Comparison of ENCODE assay signal across 23 mouse cellular contexts in the genomic region with DNA sequence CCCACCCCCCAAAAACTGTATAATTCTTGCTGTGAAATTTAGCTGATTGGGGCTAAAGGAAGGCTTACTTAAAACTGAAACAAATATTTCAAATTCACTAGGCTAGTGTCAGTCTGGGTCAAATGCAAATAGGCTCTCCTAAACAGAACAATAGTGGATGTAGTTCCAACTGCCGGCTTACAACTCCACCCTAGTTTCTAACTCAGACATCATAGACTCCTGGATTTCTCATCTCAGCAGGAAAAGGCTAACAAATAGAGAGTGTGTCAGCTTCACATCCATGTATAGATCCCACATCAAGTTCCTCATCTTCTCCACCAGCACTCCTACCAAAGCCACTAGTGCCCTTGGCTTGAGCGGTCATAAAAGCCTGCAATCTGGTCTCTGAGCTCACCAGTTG.
"Had no signal": no experiment of that assay in that cellular context is flagged by ENCODE, and none has a peak within 500 bp of the region (broad histone marks: within the 10 kb centered on the region; RNA-seq: fewer than 3 reads in every experiment).

No protein-coding gene starts in this region.

- DNase-seq: kidney, postnatal 25 days; layer of hippocampus, postnatal 36 days; liver, postnatal 0 days; lung, postnatal 10 days; lung, postnatal 4 days; right cerebral cortex, adult 18-20 months; right cerebral cortex, postnatal 14 days; right cerebral cortex, postnatal 4 days; thymus, adult 2 months; thymus, postnatal 14 days; thymus, postnatal 4 days had no signal

- H3K36me3 ChIP-seq: limb, embryonic 12.5 days; limb, embryonic 15.5 days; lung, embryonic 15.5 days; midbrain, embryonic 12.5 days; midbrain, embryonic 15.5 days; neural tube, embryonic 12.5 days; neural tube, embryonic 15.5 days had no signal

- ATAC-seq: liver, postnatal 0 days; midbrain, embryonic 15.5 days had no signal

- H3K4me2 ChIP-seq: limb, embryonic 12.5 days; limb, embryonic 15.5 days; liver, embryonic 11.5 days; lung, embryonic 15.5 days; midbrain, embryonic 12.5 days; midbrain, embryonic 15.5 days; neural tube, embryonic 12.5 days; neural tube, embryonic 15.5 days had no signal

- H3K9ac ChIP-seq: limb, embryonic 12.5 days; limb, embryonic 15.5 days; liver, embryonic 14.5 days; liver, postnatal 0 days; lung, embryonic 15.5 days; midbrain, embryonic 12.5 days; midbrain, embryonic 15.5 days; neural tube, embryonic 12.5 days; neural tube, embryonic 15.5 days had no signal

- H3K4me1 ChIP-seq: midbrain, embryonic 12.5 days; midbrain, embryonic 15.5 days had no signal

- H3K4me3 ChIP-seq: left cerebral cortex, adult 2 months; limb, embryonic 12.5 days; limb, embryonic 15.5 days; lung, embryonic 15.5 days; midbrain, embryonic 12.5 days; midbrain, embryonic 15.5 days; neural tube, embryonic 12.5 days; neural tube, embryonic 15.5 days had no signal

- H3K27me3 ChIP-seq: limb, embryonic 12.5 days; limb, embryonic 15.5 days; lung, embryonic 15.5 days; midbrain, embryonic 12.5 days; midbrain, embryonic 15.5 days; neural tube, embryonic 12.5 days; neural tube, embryonic 15.5 days had no signal

- H3K9me3 ChIP-seq: limb, embryonic 12.5 days; limb, embryonic 15.5 days; lung, embryonic 15.5 days; midbrain, embryonic 12.5 days; midbrain, embryonic 15.5 days; neural tube, embryonic 12.5 days; neural tube, embryonic 15.5 days had no signal

- H3K27ac ChIP-seq: kidney, postnatal 0 days; left cerebral cortex, adult 2 months; limb, embryonic 12.5 days; limb, embryonic 15.5 days; liver, embryonic 14.5 days; lung, embryonic 15.5 days; midbrain, embryonic 12.5 days; midbrain, embryonic 15.5 days; neural tube, embryonic 12.5 days; neural tube, embryonic 15.5 days; stomach, postnatal 0 days had no signal
